Mouse (Mus musculus) activated CD4-positive, CD25-positive, alpha-beta regulatory T cell (primary cell): ENCODE measurements around the gene Exoc7. TPM values are rescaled to one million over a fixed set of nuclear protein-coding genes. Genes with fewer than 3 reads are reported as not detected.

Source experiments
- polyA plus RNA-seq, 2 experiments: library from polyadenylated mRNA; unstranded; fragments of 100-300 nt; shearing (Covaris generic); gene quantifications; one replicate each; pipeline ENCODE4 v1.2.1; 2017

Exoc7 gene
- 10 to 100 TPM; 64.5 to 88.0 TPM for polyA plus RNA-seq

GRCm38 (mm10) chr11:116307019-116307725 is at the start of gene Exoc7:
Gene Exoc7 (minus strand): TSS chr11:116307233.

DNA sequence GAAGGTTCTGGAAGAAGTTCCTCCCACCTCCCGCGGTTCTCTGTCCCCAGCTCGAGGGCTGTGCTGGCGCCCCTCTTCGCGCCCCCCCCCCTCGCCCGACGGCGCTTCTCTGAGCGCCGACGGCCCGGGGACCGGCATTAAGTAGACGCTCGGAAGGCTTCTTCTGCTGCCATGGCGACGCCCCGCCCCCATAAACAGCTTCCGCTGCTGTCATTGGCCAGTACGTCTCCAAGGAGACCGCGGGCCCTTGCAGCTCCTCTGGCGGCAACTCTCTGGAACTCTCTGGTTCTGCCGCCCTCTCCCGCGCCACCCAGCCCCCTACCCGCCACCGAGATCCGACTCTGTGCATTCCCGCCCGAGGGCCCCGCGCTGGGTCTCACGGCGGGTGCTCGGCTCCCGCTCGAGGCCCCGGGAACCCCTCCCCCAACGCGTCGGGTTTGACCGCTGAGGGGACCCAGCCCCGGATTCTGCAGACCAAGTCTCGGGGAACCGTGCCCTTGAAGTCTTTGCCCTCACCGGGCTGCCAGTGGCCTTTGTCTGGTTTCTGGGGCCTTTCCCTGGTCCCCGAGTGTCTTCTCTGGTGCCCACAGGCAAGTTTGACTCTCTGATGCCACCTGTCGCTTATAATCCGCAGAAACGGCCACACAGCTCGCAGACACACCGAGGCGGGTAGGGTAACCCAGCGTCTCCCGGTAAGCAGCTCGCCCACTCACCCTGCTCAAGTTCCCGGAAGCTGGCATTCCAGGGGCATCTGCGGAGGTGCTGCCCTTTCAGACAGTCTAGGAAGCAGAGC is 28.4 kb upstream of the Exoc7 start, which contains the start of gene Foxj1:
Gene Foxj1, minus strand, starts transcription at position 156 of the 793 bp plus-strand sequence.

DNA sequence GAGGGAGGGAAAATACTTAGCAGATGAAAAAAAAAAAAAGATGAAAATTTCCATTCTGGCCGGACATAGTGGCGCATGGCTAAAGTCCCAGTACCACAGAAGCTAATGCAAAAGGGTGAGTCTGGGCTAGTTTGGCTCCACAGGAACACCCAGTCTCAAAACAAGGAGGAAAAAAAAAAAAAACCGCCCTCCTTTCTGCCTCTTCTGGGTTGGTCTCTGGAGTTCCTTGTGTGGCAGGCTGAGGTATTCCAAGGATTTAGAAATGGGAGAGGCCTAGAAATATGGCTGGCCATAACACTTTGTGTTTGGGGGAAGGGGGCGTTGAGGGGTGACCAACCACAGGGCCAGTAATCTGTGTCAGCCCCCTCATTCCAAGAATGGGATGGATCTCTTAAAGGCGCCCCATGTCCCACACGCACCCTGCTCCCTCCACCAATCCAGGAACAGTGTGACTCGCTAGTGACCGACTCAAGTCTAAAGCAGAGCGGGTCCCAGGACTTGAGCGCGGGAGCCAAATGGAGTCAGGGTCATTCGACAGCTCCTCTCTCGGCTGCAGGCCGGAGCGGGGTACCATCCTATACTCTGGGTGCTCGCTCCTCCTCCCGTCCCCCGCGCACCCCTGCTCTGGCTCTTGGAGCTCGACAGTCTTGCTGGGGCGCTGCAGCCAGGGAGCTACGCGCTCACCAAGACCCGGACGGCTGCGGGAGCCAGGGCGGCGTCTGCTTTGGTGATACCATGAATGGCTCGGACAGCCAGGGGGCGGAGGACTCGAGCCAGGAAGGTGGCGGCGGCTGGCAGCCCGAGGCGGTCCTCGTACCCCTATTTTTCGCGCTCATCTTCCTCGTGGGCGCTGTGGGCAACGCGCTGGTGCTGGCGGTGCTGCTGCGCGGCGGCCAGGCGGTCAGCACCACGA is 26.0 kb downstream of the Exoc7 start, which contains the start of gene Galr2:
Gene Galr2, plus strand, starts transcription at position 189 of the 913 bp plus-strand sequence.

DNA sequence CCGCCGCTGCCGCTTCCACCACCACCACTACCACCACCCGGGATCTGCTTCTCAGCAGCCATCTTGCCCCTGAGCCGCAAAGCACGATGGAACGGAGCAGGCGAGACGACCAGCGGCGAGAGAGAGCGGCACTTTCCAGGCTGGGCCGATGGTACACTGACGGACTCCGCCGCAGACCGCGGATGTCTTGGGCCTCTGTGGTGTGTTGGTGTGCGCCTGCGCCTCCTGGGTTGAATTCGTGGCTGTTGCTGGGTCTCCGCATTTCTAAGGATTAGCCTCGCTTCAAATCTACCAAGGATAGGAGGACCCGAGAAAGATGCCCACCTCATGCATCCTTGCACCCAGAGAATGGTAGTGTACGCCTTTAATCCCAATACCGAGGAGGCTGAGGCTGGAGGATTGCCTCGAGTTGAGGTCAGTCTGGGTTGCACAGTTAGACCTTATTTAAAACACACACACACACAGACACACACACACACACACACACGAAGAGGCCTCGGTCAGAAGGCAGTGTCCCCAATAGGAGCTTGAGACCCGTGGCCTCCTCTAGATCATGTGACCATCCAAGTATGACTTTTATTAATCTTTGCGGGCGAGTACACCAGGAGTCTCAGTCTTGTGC is 32.9 kb downstream of the Exoc7 start, which contains the start of gene Srp68:
Gene Srp68, minus strand, starts transcription at position 173 of the 622 bp plus-strand sequence.

Other genes with a start within 250 kb of the Exoc7 start
- 100 to 1,000 TPM in 1 of 2 experiments, 10 to 100 TPM in 1; 95.7 to 157 TPM for gene Unc13d, start 229.3 kb downstream of the Exoc7 start, polyA plus RNA-seq
- gene Wbp2, start 220.2 kb downstream of the Exoc7 start, polyA plus RNA-seq, result 100 to 1,000 TPM; 141 to 173 TPM
- 1 to 10 TPM in 1 of 2 experiments, under 1 TPM in 1; 0.42 to 1.0 TPM for gene Trim47, start 180.0 kb downstream of the Exoc7 start, polyA plus RNA-seq
- 10 to 100 TPM in 1 of 2 experiments, 1 to 10 TPM in 1; 7.6 to 11.0 TPM for gene Trim65, start 176.1 kb downstream of the Exoc7 start, polyA plus RNA-seq
- 10 to 100 TPM; 27.1 to 45.9 TPM for gene Mrpl38, start 168.4 kb downstream of the Exoc7 start, polyA plus RNA-seq
- 1 to 10 TPM; 4.9 to 6.5 TPM for gene Fbf1, start 139.1 kb downstream of the Exoc7 start, polyA plus RNA-seq
- 100 to 1,000 TPM in 1 of 2 experiments, 10 to 100 TPM in 1; 78.5 to 101 TPM for gene Ten1, start 108.4 kb downstream of the Exoc7 start, polyA plus RNA-seq
- gene Acox1, start 108.2 kb downstream of the Exoc7 start, polyA plus RNA-seq, result 10 to 100 TPM; 16.2 to 18.9 TPM
- under 1 TPM; 0.14 to 0.29 TPM for gene Evpl, start 69.2 kb downstream of the Exoc7 start, polyA plus RNA-seq
- gene Srp68, start 33.0 kb downstream of the Exoc7 start, polyA plus RNA-seq, result 10 to 100 TPM; 55.6 to 64.4 TPM
- under 1 TPM in 1 of 2 experiments, not detected in 1; 0.17 TPM for gene Galr2, start 26.3 kb downstream of the Exoc7 start, polyA plus RNA-seq
- gene Foxj1, start 28.2 kb upstream of the Exoc7 start, polyA plus RNA-seq, result not detected
- 10 to 100 TPM in 1 of 2 experiments, 1 to 10 TPM in 1; 6.2 to 11.8 TPM for gene Rnf157, start 105.8 kb upstream of the Exoc7 start, polyA plus RNA-seq
- 100 to 1,000 TPM in 1 of 2 experiments, 10 to 100 TPM in 1; 79.9 to 109 TPM for gene Ubald2, start 126.9 kb upstream of the Exoc7 start, polyA plus RNA-seq
- not detected for gene Qrich2, start 159.0 kb upstream of the Exoc7 start, polyA plus RNA-seq
- 100 to 1,000 TPM; 112 to 118 TPM for gene Prpsap1, start 187.0 kb upstream of the Exoc7 start, polyA plus RNA-seq
- gene Sphk1, start 223.7 kb upstream of the Exoc7 start, polyA plus RNA-seq, result under 1 TPM; 0.32 to 0.64 TPM